Mouse (Mus musculus) MEL (cell line): ENCODE measurements around the gene Ubap1l. TPM values are rescaled to one million over a fixed set of nuclear protein-coding genes. Genes with fewer than 3 reads are reported as not detected.

Experiments used
- DNase-seq: peaks from one replicate; pipeline ENCODE4 v3.0.0; 2011; ENCODE audit warnings: low read depth, low spot score
- H3K27ac ChIP-seq: 2 replicates; pipeline ENCODE4 v1.5.1; 2012; ENCODE audit warnings: low read depth, mild to moderate bottlenecking, control low read depth, low read length, moderate library complexity; ENCODE audit not compliant: control insufficient read depth
- H3K27me3 ChIP-seq, 2 experiments: fragments of 150-350 bp in 1 of 2; sonication (generic) in 1 of 2; 2 replicates each; pipeline ENCODE4 v1.6.1; 2012; ENCODE audit warnings: low read length in 2 of 2, mild to moderate bottlenecking in 2 of 2, improper control_type of control experiment in 1 of 2, moderate library complexity in 1 of 2; ENCODE audit not compliant: insufficient read depth in 2 of 2, control insufficient read depth in 1 of 2
- H3K36me3 ChIP-seq, 2 experiments: 2 replicates each; pipeline ENCODE4 v1.6.1; 2012 to 2014; ENCODE audit warnings: low read length in 2 of 2, improper control_type of control experiment in 1 of 2, inconsistent platforms in 1 of 2, mild to moderate bottlenecking in 1 of 2; ENCODE audit not compliant: insufficient read depth in 2 of 2, control insufficient read depth in 1 of 2
- H3K4me1 ChIP-seq, 2 experiments: fragments of 150-350 bp in 1 of 2; sonication (generic) in 1 of 2; 2 replicates each; pipeline ENCODE4 v1.6.1; 2012; ENCODE audit warnings: low read length in 2 of 2, improper control_type of control experiment in 1 of 2, mild to moderate bottlenecking in 1 of 2; ENCODE audit not compliant: insufficient read depth in 2 of 2, control insufficient read depth in 1 of 2
- H3K4me3 ChIP-seq, 2 experiments: fragments of 150-350 bp in 1 of 2; sonication (generic) in 1 of 2; 2 replicates each; pipeline ENCODE4 v1.5.1; 2012; ENCODE audit warnings: low read depth in 2 of 2, low read length in 2 of 2, mild to moderate bottlenecking in 2 of 2, moderate library complexity in 2 of 2, control low read depth in 1 of 2, improper control_type of control experiment in 1 of 2; ENCODE audit not compliant: control insufficient read depth in 1 of 2, insufficient read depth in 1 of 2
- H3K79me2 ChIP-seq: 2 replicates; pipeline ENCODE4 v1.6.1; 2012; ENCODE audit warnings: mild to moderate bottlenecking, low read length, moderate library complexity; ENCODE audit not compliant: control insufficient read depth, poor library complexity, insufficient read depth
- H3K9ac ChIP-seq: 2 replicates; pipeline ENCODE4 v1.6.1; 2012; ENCODE audit warnings: low read depth, mild to moderate bottlenecking, control low read depth, low read length, moderate library complexity; ENCODE audit not compliant: control insufficient read depth, poor library complexity, severe bottlenecking
- H3K9me3 ChIP-seq: fragments of 150-350 bp; sonication (generic); replicated peaks from 2 replicates; pipeline ENCODE4 v1.6.1; 2012; ENCODE audit warnings: mild to moderate bottlenecking, low read length, improper control_type of control experiment, moderate library complexity; ENCODE audit not compliant: insufficient read depth
- BHLHE40 ChIP-seq: IDR thresholded peaks from 2 replicates; pipeline ENCODE4 v1.6.1; 2012; ENCODE audit warnings: low read depth, mild to moderate bottlenecking, inconsistent platforms, low read length, improper control_type of control experiment, borderline replicate concordance
- E2F4 ChIP-seq: IDR thresholded peaks from 2 replicates; pipeline ENCODE4 v1.6.1; 2011; ENCODE audit warnings: low read depth, low read length, improper control_type of control experiment, borderline replicate concordance
- EP300 ChIP-seq, 2 experiments: IDR thresholded peaks; 2 replicates each; pipeline ENCODE4 v1.6.1; 2011; ENCODE audit warnings: improper control_type of control experiment in 2 of 2, low read length in 2 of 2, low read depth in 1 of 2, mild to moderate bottlenecking in 1 of 2
- KAT2A ChIP-seq: conservative IDR thresholded peaks from 2 replicates; pipeline ENCODE4 v1.6.1; 2012; ENCODE audit warnings: low read depth, low read length, improper control_type of control experiment, inconsistent platforms
- MAFK ChIP-seq: IDR thresholded peaks from 2 replicates; pipeline ENCODE4 v1.6.1; 2011; ENCODE audit warnings: low read depth, mild to moderate bottlenecking, low read length, improper control_type of control experiment, borderline replicate concordance
- MAX ChIP-seq: IDR thresholded peaks from 2 replicates; pipeline ENCODE4 v1.6.1; 2011; ENCODE audit warnings: low read length, improper control_type of control experiment
- MAZ ChIP-seq: IDR thresholded peaks from 2 replicates; pipeline ENCODE4 v1.6.1; 2012; ENCODE audit warnings: low read depth, mild to moderate bottlenecking, inconsistent platforms, low read length, improper control_type of control experiment
- MEF2A ChIP-seq: IDR thresholded peaks from 2 replicates; pipeline ENCODE4 v1.6.1; 2014; ENCODE audit warnings: low read depth, mild to moderate bottlenecking, inconsistent platforms, low read length, improper control_type of control experiment; ENCODE audit not compliant: poor library complexity, insufficient replicate concordance, severe bottlenecking; ENCODE audit errors: extremely low read depth
- MYC ChIP-seq: IDR thresholded peaks from 2 replicates; pipeline ENCODE4 v1.6.1; 2011; ENCODE audit warnings: low read depth, mild to moderate bottlenecking, low read length, improper control_type of control experiment, moderate library complexity
- NELFE ChIP-seq: IDR thresholded peaks from 2 replicates; pipeline ENCODE4 v1.6.1; 2011; ENCODE audit warnings: low read depth, low read length, improper control_type of control experiment
- NRF1 ChIP-seq: IDR thresholded peaks from 2 replicates; pipeline ENCODE4 v1.6.1; 2014; ENCODE audit warnings: low read depth, mild to moderate bottlenecking, inconsistent platforms, low read length, improper control_type of control experiment, moderate library complexity; ENCODE audit not compliant: poor library complexity, insufficient read depth, severe bottlenecking
- POLR2A ChIP-seq, 2 experiments: IDR thresholded peaks; 2 replicates each; pipeline ENCODE4 v1.6.1; 2011 to 2012; ENCODE audit warnings: low read length in 2 of 2, mild to moderate bottlenecking in 2 of 2, control low read depth in 1 of 2, improper control_type of control experiment in 1 of 2, low read depth in 1 of 2, moderate library complexity in 1 of 2; ENCODE audit not compliant: control insufficient read depth in 1 of 2, insufficient read depth in 1 of 2, poor library complexity in 1 of 2
- RCOR1 ChIP-seq: IDR thresholded peaks from 2 replicates; pipeline ENCODE4 v1.6.1; 2012; ENCODE audit warnings: low read depth, mild to moderate bottlenecking, inconsistent platforms, low read length, improper control_type of control experiment
- TAL1 ChIP-seq: IDR thresholded peaks from 2 replicates; pipeline ENCODE4 v1.6.1; 2012; ENCODE audit warnings: mild to moderate bottlenecking, inconsistent platforms, low read length, moderate library complexity, mixed read lengths
- ZC3H11A ChIP-seq: IDR thresholded peaks from 2 replicates; pipeline ENCODE4 v1.6.1; 2012; ENCODE audit warnings: low read depth, mild to moderate bottlenecking, inconsistent platforms, low read length, improper control_type of control experiment
- ZKSCAN1 ChIP-seq: IDR thresholded peaks from 2 replicates; pipeline ENCODE4 v1.6.1; 2012; ENCODE audit warnings: low read depth, mild to moderate bottlenecking, inconsistent platforms, low read length, improper control_type of control experiment, moderate library complexity
- ZMIZ1 ChIP-seq: IDR thresholded peaks from 2 replicates; pipeline ENCODE4 v1.6.1; 2012; ENCODE audit warnings: low read depth, mild to moderate bottlenecking, inconsistent platforms, low read length, improper control_type of control experiment, moderate library complexity
- ZNF384 ChIP-seq: IDR thresholded peaks from 2 replicates; pipeline ENCODE4 v1.6.1; 2012; ENCODE audit warnings: low read depth, mild to moderate bottlenecking, inconsistent platforms, low read length, improper control_type of control experiment
- polyA plus RNA-seq, 2 experiments: library from polyadenylated mRNA; stranded (reverse) in 1 of 2; unstranded in 1 of 2; fragments of >175 nt in 1 of 2; fragments of >200 nt in 1 of 2; gene quantifications; 2 replicates each; pipeline versions ENCODE4 v1.2.1 to v1.2.4; 2012; ENCODE audit warnings: low replicate concordance in 2 of 2, low read depth in 1 of 2; ENCODE audit not compliant: insufficient read length in 2 of 2, insufficient read depth in 1 of 2, missing spikeins in 1 of 2
- total RNA-seq: library from RNA; depleted of rRNA; stranded (reverse); fragments of 300-350 nt; gene quantifications from 2 replicates; pipeline ENCODE4 v1.2.3, GENCODE M21; 2012

Gene Ubap1l
- total and polyA plus RNA-seq, 3 experiments: 0.08 TPM; not detected in 2

DNA sequence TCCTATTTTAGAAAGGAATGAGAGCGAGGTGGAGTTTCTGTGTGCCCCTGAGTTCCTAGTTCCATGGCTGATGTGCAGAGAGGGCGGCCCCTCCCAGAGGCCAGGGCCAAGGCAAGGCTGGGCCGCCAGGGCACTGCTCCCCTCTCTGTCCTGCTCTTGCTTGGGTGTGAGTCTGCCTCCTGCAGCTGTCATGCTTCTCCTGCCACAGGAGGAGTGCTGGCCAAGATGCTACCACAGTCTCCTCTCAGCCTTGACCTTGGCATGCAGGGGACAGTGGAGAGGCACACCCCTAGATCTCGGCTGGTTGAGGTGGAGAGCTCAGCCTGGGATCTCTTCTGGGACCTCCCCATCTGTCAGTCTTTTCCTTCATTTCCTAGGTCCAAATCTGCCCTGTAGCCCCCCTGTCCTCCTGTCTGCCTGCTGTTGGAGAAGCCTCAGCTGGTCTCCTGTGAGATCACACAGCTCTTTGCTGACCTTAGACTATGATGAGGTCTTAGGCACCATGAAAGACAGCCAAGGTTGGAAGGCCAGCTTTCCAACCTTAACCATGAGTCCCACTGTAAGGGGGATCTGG, 20.3 kb downstream of the Ubap1l start:
- no peak overlapping the region for H3K4me3 ChIP-seq
- H3K27ac ChIP-seq: no peak overlapping the region
- no peaks in the 10 kb centered on the region for H3K9me3 ChIP-seq
- H3K27me3 ChIP-seq: no peaks in the 10 kb centered on the region
- no peaks in the 10 kb centered on the region for H3K79me2 ChIP-seq
- TF ChIP-seq MAZ (no peak), BHLHE40 (no peak), NELFE (no peak), MAX (no peak), KAT2A (no peak), MYC (no peak), EP300 (IDR thresholded peaks at IDR 0.05; ENCODE audit: low read depth in 1 of 2, low read length in 2 of 2) (no peak), MEF2A (no peak), ZKSCAN1 (no peak)
- H3K4me1 ChIP-seq: no peaks in the 10 kb centered on the region
- H3K9ac ChIP-seq: no peak overlapping the region
- no peak for DNase-seq
- H3K36me3 ChIP-seq: no peaks in the 10 kb centered on the region

DNA sequence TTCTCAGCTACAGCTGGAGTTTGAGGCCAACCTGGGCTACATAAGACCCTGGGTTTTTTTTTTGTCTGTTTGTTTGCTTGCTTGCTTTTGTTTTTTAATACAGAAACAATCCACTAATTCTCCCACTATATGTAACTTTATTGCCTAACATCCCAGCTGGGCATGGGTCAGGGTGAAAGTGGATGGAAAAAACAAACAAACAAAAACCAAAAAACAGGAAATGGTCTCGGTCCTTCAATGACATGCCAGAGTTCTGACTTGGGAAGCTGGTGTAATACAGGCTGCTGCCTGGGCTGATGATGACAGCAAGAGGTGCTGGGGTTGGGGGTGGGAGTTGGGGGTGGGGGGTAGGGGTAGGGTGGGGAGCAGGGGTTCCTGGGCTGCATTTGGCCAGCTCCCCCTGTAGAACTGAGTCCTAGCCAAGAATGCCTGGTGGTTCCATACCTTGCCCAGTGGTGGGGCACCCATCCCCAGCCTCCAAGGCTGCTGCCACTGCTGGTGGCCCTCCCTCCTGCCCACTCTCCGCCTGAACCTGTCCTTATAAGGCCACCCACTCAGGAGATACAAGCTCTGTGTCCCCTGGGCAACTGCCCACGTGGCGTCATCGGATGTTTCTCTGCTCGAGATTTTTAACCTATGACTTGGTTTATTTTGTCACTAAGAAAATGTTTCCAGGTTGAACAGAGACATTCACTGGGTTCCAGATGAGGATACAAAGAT, 21.4 kb downstream of the Ubap1l start:
- Histone ChIP-seq H3K9me3 (no peaks in the 10 kb centered on the region), H3K27me3 (no peaks in the 10 kb centered on the region), H3K4me3 (no peak overlapping the region), H3K9ac (no peak overlapping the region), H3K27ac (no peak overlapping the region), H3K36me3 (no peaks in the 10 kb centered on the region), H3K4me1 (no peaks in the 10 kb centered on the region), H3K79me2 (no peaks in the 10 kb centered on the region)
- TF ChIP-seq BHLHE40 (no peak), TAL1 (no peak), RCOR1 (no peak), E2F4 (no peak), POLR2A (IDR thresholded peaks at IDR 0.05; ENCODE audit: control insufficient read depth in 1 of 2, insufficient read depth in 1 of 2, low read depth in 1 of 2, low read length in 2 of 2, poor library complexity in 1 of 2) (no peak), MAZ (no peak), NRF1 (no peak), ZC3H11A (no peak), ZMIZ1 (no peak), EP300 (IDR thresholded peaks at IDR 0.05; ENCODE audit: low read depth in 1 of 2, low read length in 2 of 2) (no peak), MAFK (no peak), ZNF384 (no peak)
- no peak for DNase-seq
